Mouse (Mus musculus): ENCODE results near the gene Ywhae. TPM values are rescaled to one million over a fixed set of nuclear protein-coding genes. Genes with fewer than 3 reads are reported as not detected.

Ywhae gene
- polyA plus RNA-seq, 1 experiment, result 56.7 TPM

GRCm38 (mm10) chr11:75775919-75776318 is 43.2 kb downstream of the Ywhae start:
- 89% methylated on average over 1 of the region's 1 CpGs for WGBS
- Histone ChIP-seq H3K27ac (ENCODE audit: insufficient read depth, low read length) (no peak overlapping the region), H3K27me3 (ENCODE audit: control insufficient read depth, insufficient read depth, low read length) (no peaks in the 10 kb centered on the region), H3K36me3 (ENCODE audit: control insufficient read depth, insufficient read depth, low read length) (no peaks in the 10 kb centered on the region), H3K4me1 (ENCODE audit: control insufficient read depth, insufficient read depth, insufficient read length) (no peaks in the 10 kb centered on the region), H3K4me3 (ENCODE audit: extremely low read depth, insufficient read depth, insufficient read length) (no peak overlapping the region)
- no peak for TF ChIP-seq POLR2A (IDR thresholded peaks at IDR 0.05; ENCODE audit: low read depth, low read length)
- TF ChIP-seq CTCF (IDR thresholded peaks at IDR 0.05; ENCODE audit: extremely low read depth, insufficient read depth, insufficient read length, insufficient replicate concordance), result no peak
- no peak for DNase-seq (ENCODE audit: low read depth in 1 of 2, low spot score in 2 of 2)

- peak; percentile 28 to 66 for DNase-seq (ENCODE audit: low read depth in 1 of 2, low spot score in 2 of 2)
- Histone ChIP-seq H3K4me1 (ENCODE audit: control insufficient read depth, insufficient read depth, insufficient read length) (no peaks in the 10 kb centered on the region; the same call in 1 of the 2 replicates), H3K36me3 (ENCODE audit: control insufficient read depth, insufficient read depth, low read length) (no peaks in the 10 kb centered on the region), H3K4me3 (ENCODE audit: extremely low read depth, insufficient read depth, insufficient read length) (no peak overlapping the region), H3K27me3 (ENCODE audit: control insufficient read depth, insufficient read depth, low read length) (no peaks in the 10 kb centered on the region), H3K27ac (ENCODE audit: insufficient read depth, low read length) (no peak overlapping the region)
- WGBS, result 21% methylated on average over 6 of the region's 6 CpGs
- TF ChIP-seq CTCF (IDR thresholded peaks at IDR 0.05; ENCODE audit: extremely low read depth, insufficient read depth, insufficient read length, insufficient replicate concordance), result peak; percentile 67; the same call in 1 of the 2 replicates
- TF ChIP-seq POLR2A (IDR thresholded peaks at IDR 0.05; ENCODE audit: low read depth, low read length), result no peak
Observed at GRCm38 (mm10) chr11:75781919-75782318, 49.2 kb downstream of the Ywhae start.

- Histone ChIP-seq H3K27me3 (ENCODE audit: control insufficient read depth, insufficient read depth, low read length) (no peaks in the 10 kb centered on the region), H3K4me1 (ENCODE audit: control insufficient read depth, insufficient read depth, insufficient read length) (no peaks in the 10 kb centered on the region; the same call in 1 of the 2 replicates), H3K36me3 (ENCODE audit: control insufficient read depth, insufficient read depth, low read length) (no peaks in the 10 kb centered on the region), H3K27ac (ENCODE audit: insufficient read depth, low read length) (no peak overlapping the region), H3K4me3 (ENCODE audit: extremely low read depth, insufficient read depth, insufficient read length) (no peak overlapping the region)
- TF ChIP-seq CTCF (IDR thresholded peaks at IDR 0.05; ENCODE audit: extremely low read depth, insufficient read depth, insufficient read length, insufficient replicate concordance), result no peak
- TF ChIP-seq POLR2A (IDR thresholded peaks at IDR 0.05; ENCODE audit: low read depth, low read length), result no peak
- DNase-seq (ENCODE audit: low read depth in 1 of 2, low spot score in 2 of 2), result no peak
- WGBS, result 74% methylated on average over 5 of the region's 5 CpGs
Observed at GRCm38 (mm10) chr11:75783799-75784198, 51.1 kb downstream of the Ywhae start.

GRCm38 (mm10) chr11:75785897-75786296 is 53.2 kb downstream of the Ywhae start:
- DNase-seq (ENCODE audit: low read depth in 1 of 2, low spot score in 2 of 2), result no peak
- Histone ChIP-seq H3K4me1 (ENCODE audit: control insufficient read depth, insufficient read depth, insufficient read length) (no peaks in the 10 kb centered on the region; the same call in 1 of the 2 replicates), H3K27me3 (ENCODE audit: control insufficient read depth, insufficient read depth, low read length) (no peaks in the 10 kb centered on the region), H3K27ac (ENCODE audit: insufficient read depth, low read length) (no peak overlapping the region), H3K36me3 (ENCODE audit: control insufficient read depth, insufficient read depth, low read length) (no peaks in the 10 kb centered on the region), H3K4me3 (ENCODE audit: extremely low read depth, insufficient read depth, insufficient read length) (no peak overlapping the region)
- TF ChIP-seq POLR2A (IDR thresholded peaks at IDR 0.05; ENCODE audit: low read depth, low read length) (no peak), CTCF (IDR thresholded peaks at IDR 0.05; ENCODE audit: extremely low read depth, insufficient read depth, insufficient read length, insufficient replicate concordance) (no peak)
- 84% methylated on average over 8 of the region's 8 CpGs for WGBS

GRCm38 (mm10) chr11:75792535-75792934 is 59.9 kb downstream of the Ywhae start:
- TF ChIP-seq POLR2A (IDR thresholded peaks at IDR 0.05; ENCODE audit: low read depth, low read length) (no peak), CTCF (IDR thresholded peaks at IDR 0.05; ENCODE audit: extremely low read depth, insufficient read depth, insufficient read length, insufficient replicate concordance) (no peak)
- H3K27me3 ChIP-seq (ENCODE audit: control insufficient read depth, insufficient read depth, low read length), result peaks cover 16% of the 10 kb centered on the region
- 87% methylated on average over 5 of the region's 5 CpGs for WGBS

GRCm38 (mm10) chr11:75793351-75793750 is 60.7 kb downstream of the Ywhae start:
- 87% methylated on average over 5 of the region's 5 CpGs for whole genome bisulfite sequencing
- TF ChIP-seq CTCF (IDR thresholded peaks at IDR 0.05; ENCODE audit: extremely low read depth, insufficient read depth, insufficient read length, insufficient replicate concordance), result no peak
- no peak for TF ChIP-seq POLR2A (IDR thresholded peaks at IDR 0.05; ENCODE audit: low read depth, low read length)
- no peaks in the 10 kb centered on the region for H3K4me1 ChIP-seq (ENCODE audit: control insufficient read depth, insufficient read depth, insufficient read length)
- no peak overlapping the region for H3K4me3 ChIP-seq (ENCODE audit: extremely low read depth, insufficient read depth, insufficient read length)
- DNase-seq (ENCODE audit: low read depth in 1 of 2, low spot score in 2 of 2), result no peak
- H3K27ac ChIP-seq (ENCODE audit: insufficient read depth, low read length), result no peak overlapping the region
- H3K27me3 ChIP-seq (ENCODE audit: control insufficient read depth, insufficient read depth, low read length), result peaks cover 16% of the 10 kb centered on the region
- H3K36me3 ChIP-seq (ENCODE audit: control insufficient read depth, insufficient read depth, low read length), result no peaks in the 10 kb centered on the region

More at GRCm38 (mm10) chr11:75792535-75792934, 59.9 kb downstream of the Ywhae start:
- no peak for DNase-seq (ENCODE audit: low read depth in 1 of 2, low spot score in 2 of 2)
- Histone ChIP-seq H3K36me3 (ENCODE audit: control insufficient read depth, insufficient read depth, low read length) (no peaks in the 10 kb centered on the region), H3K4me1 (ENCODE audit: control insufficient read depth, insufficient read depth, insufficient read length) (no peaks in the 10 kb centered on the region), H3K4me3 (ENCODE audit: extremely low read depth, insufficient read depth, insufficient read length) (no peak overlapping the region), H3K27ac (ENCODE audit: insufficient read depth, low read length) (no peak overlapping the region)

GRCm38 (mm10) chr11:75794602-75795320 is 62.1 kb downstream of the Ywhae start:
- Histone ChIP-seq H3K27me3 (ENCODE audit: control insufficient read depth, insufficient read depth, low read length) (peaks cover 16% of the 10 kb centered on the region), H3K27ac (ENCODE audit: insufficient read depth, low read length) (no peak overlapping the region), H3K4me1 (ENCODE audit: control insufficient read depth, insufficient read depth, insufficient read length) (no peaks in the 10 kb centered on the region), H3K36me3 (ENCODE audit: control insufficient read depth, insufficient read depth, low read length) (no peaks in the 10 kb centered on the region), H3K4me3 (ENCODE audit: extremely low read depth, insufficient read depth, insufficient read length) (no peak overlapping the region)
- 21% methylated on average over 45 of the region's 45 CpGs for WGBS
- TF ChIP-seq CTCF (IDR thresholded peaks at IDR 0.05; ENCODE audit: extremely low read depth, insufficient read depth, insufficient read length, insufficient replicate concordance), result no peak
- TF ChIP-seq POLR2A (IDR thresholded peaks at IDR 0.05; ENCODE audit: low read depth, low read length), result no peak
- DNase-seq (ENCODE audit: low read depth in 1 of 2, low spot score in 2 of 2), result no peak

Measured in spleen, adult 2 months (tissue).